Mouse (Mus musculus): ENCODE measurements at regions not wholly inside any gene's neighbourhood (a gene's known extent, or its start where the extent isn't known, plus 50 kb on each side); places are given as distances from the start of the nearest gene placed in this dataset.
A peak's percentile ranks its signal among the peaks of the same experiment; 100 is the strongest.

DNA sequence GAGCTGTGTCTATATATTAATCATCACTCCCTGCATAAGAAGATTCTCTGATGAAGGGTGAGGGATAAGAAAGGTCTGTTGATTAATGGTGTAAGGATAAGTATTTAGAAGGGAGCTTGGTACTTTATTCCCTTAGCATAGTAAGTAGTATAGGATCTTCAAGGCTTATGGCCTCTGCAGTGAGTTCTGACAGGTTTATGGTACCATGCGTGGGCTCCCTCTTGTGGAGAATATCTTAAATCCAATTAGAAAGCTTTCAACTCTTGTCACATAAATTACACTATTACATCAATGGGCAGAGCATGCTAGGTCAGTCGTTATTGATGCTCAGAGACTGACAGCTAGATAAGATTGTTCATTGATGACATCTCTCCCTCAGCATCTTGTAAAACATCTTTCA is 112.7 kb upstream of the Grin3a start:
- peak; percentile 15 to 51 for DNase-seq

- DNase-seq = no peak
Observed at GRCm38 (mm10) chr4:49956855-49957254, 111.3 kb upstream of the Grin3a start.

- no peak for DNase-seq
Observed at GRCm38 (mm10) chr4:49946306-49946705, 100.8 kb upstream of the Grin3a start.

GRCm38 (mm10) chr4:49937471-49937870 is 91.9 kb upstream of the Grin3a start:
- no peak for DNase-seq

GRCm38 (mm10) chr4:49929636-49930035 is 84.1 kb upstream of the Grin3a start:
- DNase-seq = peak in 1 of 2 experiments; percentile 5

- DNase-seq = no peak
Observed at GRCm38 (mm10) chr4:49927045-49927444, 81.5 kb upstream of the Grin3a start.

- DNase-seq = peak in 1 of 2 experiments; percentile 4
Observed at GRCm38 (mm10) chr4:49914221-49914620, 68.7 kb upstream of the Grin3a start.

DNA sequence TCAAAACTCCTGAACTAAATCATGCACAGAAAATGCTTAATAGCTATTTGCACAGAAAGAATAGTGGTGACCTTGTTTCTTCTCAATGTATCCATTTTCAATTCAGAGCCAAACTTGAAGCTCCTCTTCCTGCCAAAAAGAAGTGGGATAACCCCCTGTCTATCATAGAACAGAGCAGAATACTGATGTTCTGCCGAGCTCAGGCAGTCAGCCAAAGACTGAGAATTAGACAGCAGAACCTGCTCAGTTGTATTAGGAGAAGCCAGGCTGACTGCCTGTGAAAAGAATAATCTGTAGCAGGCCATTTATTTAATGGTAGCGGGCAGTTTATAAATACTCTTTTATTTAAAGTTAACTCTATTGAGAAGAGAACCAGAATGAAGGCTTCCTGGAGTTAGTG is 68.1 kb upstream of the Grin3a start:
- DNase-seq = peak; percentile 78 to 80

All from cerebellum, postnatal 14 days (tissue).